Mouse (Mus musculus): ENCODE results near the gene Asxl1.
"Not testable (repeated sequence)": the region's sequence is repeated elsewhere in the genome, so short reads cannot be mapped to it uniquely, and the experiment has no call there.

The Asxl1 gene

DNA sequence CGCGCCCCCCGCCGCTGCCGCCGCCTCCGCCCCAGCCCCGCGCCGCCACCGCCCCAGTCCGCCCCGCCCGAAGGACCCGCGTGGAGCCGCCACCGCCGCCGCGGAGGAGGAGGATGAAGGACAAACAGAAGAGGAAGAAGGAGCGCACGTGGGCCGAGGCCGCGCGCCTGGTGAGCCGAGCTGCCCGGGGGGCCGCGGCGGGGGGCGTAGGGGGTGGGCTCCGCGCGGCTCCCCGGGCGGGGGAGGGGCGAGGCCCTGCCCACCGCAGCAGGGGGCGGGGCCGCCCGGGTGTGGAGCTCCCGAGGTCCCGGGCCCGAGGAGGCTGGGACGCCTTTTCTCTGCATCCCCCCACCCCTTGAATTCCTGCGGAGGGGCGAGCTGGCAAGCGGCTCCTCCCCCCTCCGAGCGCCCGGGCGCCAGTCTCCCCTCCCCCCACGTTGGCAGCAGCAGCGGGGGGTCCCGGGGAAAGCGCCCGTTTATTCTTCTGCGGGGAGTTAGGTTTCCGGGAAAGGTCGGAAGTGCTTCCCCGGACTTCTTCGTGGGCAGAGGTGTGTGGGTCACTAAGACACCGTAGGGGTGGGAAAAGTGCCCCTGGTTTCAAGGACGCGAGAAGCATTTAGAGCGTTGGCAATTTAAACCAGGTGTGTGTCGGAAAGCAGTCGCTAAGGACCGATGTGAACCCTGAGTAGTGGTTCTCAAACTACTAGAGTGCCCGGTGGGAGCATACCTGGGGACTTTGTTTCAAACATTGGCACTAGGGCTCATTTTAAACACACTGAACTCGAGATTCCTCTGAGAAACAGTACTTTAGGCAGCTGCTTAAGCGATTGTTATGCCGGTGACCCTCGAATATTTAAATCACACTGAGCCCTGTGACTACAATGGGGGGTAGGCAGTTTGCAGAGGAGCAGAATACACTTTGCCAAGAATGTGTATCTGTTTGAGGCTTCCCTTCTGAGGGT is 873 bp downstream of the Asxl1 start:
- DNase-seq, result peak; percentile 56

DNA sequence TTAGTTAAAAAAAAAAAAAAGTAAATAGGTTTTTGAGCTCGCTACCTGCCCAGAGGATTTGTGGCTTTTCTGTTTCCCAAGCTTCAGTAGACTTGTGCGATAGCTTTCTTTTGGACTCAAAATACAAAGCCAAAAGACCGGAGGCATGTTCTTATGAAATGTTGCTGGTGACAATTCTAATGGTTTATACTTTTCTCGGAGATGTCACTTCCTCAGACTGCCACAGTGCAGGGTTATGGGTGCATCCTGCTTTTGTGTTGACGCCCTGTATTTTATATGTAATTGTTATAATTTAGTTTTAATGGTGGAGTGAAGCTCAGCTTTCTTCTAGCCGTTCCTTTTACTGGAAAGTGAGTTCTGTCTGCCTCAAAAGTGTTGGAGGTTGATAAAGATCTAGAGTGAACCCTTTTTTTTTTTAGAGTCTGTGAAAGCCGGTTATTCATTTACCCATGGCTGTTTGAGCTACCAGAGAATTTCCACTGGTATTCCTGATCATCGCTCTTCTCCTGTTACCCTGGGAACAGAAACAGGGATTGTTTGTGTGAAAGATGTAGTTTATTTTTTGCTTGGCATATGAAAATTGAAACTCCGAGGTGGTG is 1.7 kb downstream of the Asxl1 start:
- DNase-seq, result no peak

DNA sequence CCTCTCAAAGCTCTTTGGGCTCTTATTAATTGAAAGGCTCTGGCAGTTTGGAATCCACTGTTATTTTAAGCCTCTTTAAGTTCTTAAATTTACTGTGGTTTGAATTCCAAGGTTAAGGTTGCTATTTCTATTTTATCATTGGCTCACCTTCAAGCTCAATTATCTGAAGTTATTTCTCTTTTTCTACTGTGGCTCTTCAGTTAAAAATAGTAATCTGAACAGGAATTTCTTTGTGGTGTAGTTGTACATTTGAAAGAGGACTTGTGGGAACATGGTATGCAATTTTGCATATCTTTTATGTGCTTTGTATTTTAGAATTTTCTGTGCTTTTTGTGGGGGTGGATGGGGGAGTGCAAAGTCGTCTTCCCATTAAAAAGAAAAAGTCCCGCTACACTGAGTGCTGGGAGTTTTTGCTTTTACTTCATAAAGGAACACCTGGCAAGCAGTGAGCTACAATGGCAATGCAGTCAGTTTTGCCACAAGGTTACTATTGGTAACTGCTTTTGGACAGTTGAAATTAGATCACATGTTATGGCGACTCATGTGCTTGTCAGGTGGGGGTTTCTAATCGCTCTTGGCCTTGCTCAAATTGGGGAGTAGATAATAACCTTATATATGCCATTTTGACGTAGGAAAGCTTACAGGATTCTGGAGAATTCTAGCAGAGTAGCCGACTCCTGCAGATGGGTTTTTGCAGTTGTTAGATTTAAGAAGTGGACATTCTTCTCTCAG is 2.6 kb downstream of the Asxl1 start:
- no peak for DNase-seq

DNA sequence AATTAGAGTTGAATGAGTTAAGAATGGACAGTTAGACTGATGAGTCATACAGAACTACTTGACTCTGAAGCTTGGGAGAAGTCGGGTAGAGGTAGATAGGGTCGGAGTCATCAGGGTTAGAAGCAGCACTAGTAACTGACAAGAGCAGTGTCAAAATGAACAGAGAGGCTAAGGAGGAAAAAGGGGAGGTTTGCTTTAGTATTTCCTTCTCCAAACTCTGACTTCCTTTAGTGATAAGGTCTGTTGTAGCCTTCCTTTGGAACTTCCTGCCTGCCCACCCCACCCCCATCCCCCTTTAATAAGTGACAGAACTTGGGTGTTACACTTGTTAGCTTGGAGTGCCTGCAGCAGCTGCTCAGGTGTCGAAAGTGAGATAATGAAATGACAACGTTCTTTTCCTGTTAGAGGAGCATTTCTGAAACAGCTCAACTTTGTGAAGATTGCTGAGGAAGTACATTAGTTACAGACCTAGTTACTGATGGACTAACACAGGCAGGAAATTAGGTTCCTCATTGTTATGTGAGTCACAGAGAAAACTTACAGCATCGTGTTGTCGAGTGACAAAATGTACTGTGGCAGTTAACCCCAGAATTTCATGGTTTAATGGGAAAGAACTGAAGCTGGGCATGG is 5.0 kb downstream of the Asxl1 start:
- DNase-seq, result no peak

DNA sequence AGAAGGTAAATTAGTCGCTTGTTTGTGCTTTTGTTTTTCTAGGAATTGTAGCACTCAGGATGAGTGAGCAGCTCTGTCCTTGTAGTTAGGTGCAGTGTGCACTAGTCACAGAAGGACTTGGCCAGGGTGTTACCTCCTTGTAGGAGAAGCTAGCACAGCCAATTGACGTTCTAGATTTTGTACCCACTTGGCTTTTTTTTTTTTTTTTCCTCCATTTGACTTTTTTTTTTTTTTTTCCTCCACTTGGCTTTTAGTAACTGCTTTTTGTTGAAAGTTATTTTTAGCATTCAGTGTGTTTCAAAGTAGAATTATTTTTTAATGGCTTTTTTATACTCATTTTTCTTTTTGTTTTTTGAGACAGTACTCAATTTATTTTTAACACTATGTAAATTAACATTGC is 9.0 kb downstream of the Asxl1 start:
- no peak for DNase-seq

DNA sequence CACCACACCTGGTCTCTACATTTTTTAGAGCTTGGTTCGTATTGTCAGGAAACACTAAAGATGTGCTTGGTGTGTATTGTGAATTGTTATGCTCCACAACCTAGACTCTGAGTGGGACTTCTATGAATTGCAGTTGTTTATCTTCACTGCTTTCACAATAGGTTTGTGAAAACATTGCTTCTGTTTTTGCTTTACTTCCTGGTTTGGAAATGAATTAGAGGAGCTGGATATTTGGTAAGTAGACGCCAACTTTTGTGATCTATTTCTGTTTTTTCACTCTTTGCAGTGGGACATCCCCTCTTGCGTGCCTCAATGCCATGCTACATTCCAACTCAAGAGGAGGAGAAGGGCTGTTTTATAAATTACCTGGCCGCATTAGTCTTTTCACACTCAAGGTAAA is 11.2 kb downstream of the Asxl1 start:
- no peak for DNase-seq

DNA sequence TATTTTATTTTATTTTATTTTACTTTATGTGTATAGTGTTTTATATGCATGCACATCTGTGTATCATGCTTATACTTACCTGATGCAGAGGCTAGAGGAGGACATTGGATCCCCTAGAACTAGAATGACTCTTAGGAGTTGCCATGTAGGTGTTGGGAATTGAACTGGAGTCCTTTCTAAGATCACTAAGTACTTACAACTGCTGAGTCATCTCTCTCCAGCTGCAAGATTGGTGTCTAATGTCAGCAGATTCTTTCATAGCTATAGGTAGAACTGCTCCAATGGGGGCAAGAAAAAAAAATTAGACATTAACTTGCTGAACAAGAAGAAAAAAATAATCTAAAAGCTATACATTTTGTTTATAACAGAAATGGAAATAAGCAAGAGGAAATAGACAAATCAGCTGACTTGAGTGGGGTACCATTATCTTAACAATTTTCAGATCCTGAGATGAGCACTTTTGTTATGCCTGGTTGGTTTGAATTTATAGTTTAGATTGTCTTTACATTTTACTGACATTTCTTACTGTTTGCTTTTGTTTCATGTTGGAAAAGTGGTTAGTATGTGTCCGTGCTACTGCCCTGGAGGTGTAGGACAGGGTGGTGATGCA is 15.6 kb downstream of the Asxl1 start:
- no peak for DNase-seq

DNA sequence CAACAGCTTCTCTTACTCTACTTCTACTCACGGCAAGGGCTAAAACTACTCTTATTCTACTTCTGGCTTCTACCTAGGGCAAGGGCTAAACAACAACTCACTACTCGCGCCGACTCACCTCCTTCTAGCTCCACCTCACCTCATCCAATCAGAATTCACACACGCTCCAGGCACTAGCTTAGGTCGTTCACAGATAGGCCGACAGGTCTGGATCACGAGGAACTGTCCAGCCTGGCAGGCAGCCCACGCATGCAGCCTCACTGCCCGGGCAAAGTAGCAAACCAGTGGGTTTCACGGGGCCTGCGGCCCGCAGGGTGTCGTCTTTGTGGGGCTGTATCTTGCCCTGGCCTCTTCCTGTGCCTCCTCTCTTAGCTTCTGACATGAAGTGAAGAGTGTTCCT is 18.9 kb downstream of the Asxl1 start:
- DNase-seq, result not testable (repeated sequence)

DNA sequence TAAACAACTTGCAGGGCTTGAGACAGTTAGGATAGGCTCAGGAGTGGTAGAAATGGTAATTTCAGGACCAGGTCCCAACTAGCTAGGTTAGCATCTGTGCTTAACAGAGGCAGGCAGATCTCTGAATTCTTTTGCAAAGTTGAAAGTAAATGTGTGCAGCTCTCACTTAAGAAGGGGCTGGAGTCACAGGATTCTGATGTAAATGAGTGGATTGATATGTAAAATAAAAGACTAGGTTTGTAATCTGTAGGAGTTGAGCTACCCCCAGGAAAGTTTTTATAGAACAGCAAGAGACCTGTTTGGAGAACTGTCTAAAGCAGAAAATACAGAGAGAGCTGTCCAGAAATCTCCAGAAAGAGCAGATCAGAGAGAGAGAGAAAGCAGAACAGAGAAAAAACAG is 25.2 kb downstream of the Asxl1 start:
- DNase-seq, result no peak

DNA sequence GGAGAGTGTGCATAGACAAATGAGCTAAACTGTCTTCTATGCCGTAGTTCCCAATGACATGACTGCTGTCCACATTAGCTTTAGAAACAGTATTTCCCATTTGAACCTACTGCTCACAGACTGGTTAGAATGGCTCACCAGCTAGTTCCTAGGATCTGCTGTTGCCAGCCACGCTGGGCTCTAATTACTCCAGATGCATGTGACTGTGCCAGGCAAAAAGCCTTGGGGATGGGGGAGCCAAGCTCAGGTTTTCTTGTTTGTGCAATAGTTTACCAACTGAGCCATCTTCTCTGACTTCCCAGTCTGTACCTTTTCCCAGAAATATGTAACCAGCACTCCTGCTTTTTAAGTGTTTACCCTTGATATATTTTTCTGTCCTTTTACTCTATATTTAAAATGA is 29.8 kb downstream of the Asxl1 start:
- DNase-seq, result no peak

DNA sequence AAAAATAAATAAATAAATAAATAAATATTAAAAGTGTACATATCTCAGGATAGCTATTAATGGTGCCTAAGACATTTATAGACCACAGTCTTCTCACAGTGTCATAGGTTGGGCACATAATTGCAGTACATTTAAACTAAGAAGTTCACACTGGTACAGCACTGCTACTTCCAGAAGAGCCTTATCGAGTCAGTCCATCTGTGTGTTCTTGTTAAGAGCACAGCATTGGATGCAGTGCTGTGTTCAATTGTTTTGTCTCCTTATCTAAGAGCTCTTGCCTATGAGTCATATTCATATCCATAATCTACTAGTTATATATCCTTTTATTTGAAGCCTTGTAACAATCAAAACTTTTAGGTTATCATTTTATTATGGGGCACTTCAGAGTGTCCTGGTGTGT is 34.9 kb downstream of the Asxl1 start:
- no peak for DNase-seq

DNA sequence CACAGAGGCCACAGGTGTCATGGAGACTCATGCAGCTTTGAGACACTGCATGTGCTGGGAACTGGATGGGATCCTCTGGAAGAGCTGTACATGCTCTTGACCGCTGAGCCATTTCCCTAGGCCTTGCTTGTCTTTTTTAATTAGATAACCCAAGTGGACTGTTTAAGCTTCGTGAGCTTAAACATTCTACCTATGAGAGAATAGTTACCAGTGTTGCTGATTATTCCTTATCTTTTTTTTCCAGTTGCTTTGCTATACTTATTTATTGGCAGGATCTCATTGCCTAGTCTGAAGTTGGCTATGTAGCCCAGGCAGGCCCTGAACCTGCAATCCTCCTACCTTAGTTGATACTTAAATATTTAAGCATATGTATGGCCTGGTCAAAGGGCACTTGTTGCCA is 44.2 kb downstream of the Asxl1 start:
- no peak for DNase-seq

DNA sequence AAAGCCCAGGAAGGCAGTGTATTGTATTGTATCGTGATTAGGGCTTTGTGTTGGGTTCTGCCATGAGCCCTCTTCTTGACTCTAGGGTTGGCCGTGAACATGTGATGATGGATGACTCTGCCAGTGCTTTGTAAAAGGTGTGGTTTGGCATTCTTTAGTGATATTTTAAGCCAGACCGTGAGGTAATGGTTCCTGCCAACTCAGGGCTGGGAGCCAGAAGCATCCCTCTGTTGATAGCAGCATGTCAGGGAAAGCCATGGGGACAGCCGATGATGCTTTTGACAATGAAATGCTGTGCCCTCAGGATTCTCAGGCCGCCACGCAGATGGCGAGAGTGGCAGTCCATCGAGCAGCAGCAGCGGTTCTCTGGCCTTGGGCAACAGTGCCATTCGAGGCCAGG is 47.4 kb downstream of the Asxl1 start:
- peak; percentile 53 for DNase-seq

DNA sequence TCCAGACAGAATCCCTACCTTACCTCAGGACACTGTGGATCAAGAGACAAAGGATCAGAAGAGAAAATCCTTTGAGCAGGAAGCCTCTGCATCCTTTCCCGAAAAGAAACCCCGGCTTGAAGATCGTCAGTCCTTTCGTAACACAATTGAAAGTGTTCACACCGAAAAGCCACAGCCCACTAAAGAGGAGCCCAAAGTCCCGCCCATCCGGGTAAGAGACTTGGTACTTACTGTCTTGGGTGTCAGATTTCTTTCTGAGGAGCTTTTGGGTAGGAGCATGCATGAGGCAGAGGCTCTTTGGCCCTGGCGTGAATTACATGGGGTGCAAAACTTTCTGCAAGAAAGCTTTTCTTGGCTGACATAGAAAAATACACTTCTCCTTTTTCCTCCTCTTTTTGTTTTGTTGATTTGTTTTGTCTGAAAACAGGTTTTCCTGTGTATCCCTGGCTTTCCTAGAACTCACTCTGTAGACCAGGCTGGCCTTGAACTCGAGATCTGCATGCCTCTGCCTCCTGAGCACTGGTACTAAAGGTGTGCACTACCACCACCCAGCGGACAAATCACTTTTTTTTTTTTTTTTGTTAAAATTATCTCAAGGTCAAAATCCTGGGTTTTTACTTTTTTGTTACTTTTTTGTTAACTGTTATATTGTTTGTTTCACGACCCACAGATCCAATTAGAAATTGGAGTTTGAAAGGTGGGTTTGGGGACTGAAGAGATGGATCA is 52.3 kb downstream of the Asxl1 start:
- DNase-seq, result no peak

DNA sequence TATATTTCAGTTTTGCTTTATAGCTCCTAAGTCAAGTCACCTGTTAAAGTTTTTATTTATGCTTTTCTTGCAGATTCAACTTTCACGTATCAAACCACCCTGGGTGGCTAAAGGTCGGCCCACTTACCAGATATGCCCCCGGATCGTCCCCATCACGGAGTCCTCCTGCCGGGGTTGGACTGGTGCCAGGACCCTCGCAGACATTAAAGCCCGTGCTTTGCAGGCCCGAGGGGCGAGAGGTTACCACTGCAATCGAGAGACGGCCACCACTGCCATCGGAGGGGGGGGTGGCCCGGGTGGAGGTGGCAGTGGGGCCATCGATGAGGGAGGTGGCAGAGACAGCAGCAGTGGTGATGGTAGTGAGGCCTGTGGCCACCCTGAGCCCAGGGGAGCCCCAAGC is 53.5 kb downstream of the Asxl1 start:
- no peak for DNase-seq

DNA sequence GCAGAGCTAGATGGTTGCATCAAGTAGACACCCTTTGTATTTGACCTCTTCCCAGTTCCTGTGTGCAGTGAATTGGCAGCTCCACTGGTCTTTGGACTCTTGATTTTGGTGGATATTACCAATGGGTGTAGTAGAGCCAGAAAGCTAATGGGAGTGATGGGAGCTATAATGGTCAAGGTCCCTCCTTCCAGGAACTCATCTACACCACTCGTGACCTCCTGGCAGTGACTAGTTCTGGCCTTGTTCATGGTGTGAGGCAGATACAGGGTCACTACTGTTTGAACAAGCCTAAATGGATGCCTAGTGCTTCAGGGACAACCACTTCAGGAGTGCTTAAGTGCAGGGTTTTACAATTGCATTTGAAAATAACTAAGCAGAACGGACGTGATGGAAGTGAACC is 58.4 kb downstream of the Asxl1 start:
- DNase-seq, result no peak

DNA sequence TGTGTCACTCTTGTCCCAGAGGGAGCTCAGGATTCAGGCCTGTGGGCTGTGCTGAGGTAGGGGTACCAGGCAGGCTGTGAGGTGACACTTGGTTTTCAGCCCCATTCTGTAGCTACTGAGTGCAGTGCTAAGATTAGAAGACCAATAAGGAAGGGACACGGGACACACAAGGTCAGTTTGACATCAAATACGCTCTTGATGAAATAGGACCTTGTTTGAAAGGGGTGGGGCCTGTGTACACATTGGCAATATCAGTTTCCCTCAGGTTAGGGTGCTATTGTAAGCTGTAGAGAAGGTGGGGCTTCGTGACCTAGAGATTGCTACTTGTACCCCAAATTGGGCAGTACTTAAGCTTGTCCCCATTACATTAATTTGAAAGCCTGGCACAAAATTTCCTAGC is 59.3 kb downstream of the Asxl1 start:
- DNase-seq, result no peak

DNA sequence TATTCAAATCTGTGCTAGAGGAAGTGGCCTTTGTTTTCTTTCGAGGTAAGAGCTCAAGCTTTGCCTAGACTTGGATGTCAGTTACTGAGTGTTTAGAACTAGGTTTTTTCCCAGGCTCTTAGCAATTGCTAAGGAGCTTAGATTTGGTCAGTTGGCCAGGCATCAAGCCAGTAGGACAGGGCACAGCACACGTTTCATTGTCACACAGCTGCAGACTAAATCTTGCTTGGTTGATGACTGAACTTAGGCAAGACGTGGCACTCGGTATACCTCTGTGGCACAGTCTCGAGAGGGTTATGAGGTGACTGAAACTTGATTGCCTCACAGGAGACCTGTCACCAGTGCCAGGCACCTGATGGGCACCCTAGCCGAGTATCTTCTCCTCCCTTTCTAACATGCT is 61.3 kb downstream of the Asxl1 start:
- DNase-seq, result no peak

DNA sequence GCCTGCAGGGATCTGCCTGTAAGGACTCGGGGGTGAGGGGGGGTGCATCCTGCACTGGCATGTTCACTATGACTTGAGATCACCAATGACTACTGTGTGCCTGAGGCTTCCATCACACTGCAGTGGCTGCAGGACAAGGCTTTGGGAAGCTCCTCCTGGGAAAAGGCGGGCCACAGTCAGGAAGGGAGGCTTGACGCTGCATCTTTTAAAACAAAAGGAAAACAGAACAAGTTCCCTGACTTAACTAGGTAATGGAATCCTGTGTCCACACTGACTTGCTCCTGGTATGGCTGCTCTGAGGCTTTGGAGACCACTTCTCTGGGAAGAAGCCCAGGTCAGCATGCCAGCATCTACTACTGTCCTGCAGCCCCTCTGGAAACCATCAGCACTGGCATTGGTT is 63.3 kb downstream of the Asxl1 start:
- DNase-seq, result no peak

DNA sequence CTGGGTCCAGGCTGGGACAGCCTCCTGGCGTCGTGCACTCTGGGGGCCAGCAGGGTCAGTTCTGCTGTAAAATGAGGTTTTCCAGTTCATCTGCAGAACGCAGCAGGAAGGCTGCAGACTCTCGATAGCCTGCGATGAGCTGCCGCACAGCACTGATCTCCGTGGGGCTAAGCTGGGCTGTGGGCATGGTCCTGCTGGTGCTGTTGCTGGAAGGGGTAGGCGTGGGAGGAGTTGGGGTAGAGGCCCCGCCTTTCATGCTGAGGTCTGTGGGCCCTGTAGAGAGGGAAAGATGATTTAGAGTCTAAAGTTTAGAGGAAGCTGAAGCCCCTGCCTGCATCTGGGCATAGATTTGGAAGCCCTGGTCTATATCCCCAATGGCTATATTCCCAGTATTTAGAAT is 65.9 kb downstream of the Asxl1 start:
- DNase-seq, result no peak

DNA sequence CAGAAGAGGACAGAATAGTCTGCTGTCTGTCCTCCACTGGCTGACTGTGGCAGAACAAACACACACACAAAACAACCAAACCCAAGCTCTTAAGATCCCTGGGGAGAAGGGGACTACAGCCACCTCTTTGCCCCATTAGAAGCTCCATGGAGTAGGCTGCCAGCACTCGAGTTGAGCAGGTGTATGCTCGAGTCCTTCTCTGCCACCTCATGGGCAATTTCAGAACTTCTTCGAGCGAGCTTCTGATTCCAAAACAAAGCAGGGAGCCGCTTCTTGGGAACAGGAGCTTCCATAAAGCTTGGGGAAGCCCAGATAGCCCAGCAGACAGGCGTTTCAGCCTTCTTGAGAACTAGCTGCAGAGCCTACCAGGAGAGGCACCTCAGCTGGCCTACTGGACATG is 66.9 kb downstream of the Asxl1 start:
- DNase-seq, result no peak

DNA sequence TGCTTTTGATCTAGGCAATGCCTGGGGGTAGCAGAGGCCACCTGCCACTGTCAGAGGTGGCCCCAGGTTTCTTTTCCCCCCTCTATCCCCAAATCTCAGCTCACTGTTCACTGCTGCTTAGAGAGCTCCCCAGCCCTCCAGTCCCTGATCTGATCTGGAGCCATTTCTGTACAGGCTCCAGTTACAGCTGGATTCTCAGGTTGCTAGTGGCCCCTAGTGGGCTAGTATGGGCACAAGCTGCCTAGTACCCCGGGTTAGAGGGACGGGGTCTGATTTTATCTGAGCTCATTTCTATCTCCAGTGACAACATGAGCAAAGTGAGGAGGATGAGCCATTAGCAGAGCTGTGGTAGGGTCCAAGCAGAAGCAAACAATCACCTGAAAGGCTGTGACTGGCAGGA is 69.0 kb downstream of the Asxl1 start:
- DNase-seq, result no peak
